Mouse (Mus musculus): ENCODE measurements around the gene Faf1.

Gene Faf1

DNA sequence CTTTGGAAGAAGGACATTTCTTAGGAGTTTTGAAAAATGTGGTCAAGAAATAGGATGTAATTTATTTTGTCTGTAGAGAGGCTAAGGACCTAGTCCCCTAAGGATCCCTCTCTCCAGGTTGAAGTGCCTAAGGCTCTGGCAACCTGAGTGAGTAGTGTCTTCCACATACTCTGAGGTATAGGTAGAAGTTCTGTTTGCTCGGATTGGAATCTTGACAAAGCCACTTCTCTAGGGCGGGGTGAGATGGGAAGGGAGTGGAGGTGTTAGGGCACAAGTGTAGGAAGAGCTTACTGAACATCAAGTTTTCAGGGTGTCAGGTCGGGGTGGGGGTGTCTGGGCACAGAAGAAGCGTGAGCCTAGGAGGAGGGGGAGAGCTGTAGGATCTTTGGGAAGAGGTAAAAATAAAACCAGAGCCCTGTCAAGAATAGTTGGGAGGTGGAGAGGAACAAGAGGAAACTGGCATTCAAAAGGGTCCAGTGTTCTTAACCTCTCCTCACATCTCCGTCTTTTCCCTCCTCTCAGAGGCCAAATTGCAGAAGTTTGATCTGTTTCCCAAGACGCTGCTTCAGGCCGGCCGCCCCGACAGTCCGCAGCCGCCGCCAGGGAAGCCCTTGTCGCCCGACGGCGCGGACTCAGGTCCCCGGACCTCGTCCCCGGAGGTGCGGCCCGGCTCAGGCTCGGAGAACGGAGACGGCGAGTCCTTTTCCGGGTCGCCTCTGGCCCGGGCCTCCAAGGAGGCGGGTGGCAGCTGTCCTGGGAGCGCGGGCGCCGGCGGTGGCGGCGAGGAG lies 304.9 kb downstream of the Faf1 start:
- DNase-seq = no peak

DNA sequence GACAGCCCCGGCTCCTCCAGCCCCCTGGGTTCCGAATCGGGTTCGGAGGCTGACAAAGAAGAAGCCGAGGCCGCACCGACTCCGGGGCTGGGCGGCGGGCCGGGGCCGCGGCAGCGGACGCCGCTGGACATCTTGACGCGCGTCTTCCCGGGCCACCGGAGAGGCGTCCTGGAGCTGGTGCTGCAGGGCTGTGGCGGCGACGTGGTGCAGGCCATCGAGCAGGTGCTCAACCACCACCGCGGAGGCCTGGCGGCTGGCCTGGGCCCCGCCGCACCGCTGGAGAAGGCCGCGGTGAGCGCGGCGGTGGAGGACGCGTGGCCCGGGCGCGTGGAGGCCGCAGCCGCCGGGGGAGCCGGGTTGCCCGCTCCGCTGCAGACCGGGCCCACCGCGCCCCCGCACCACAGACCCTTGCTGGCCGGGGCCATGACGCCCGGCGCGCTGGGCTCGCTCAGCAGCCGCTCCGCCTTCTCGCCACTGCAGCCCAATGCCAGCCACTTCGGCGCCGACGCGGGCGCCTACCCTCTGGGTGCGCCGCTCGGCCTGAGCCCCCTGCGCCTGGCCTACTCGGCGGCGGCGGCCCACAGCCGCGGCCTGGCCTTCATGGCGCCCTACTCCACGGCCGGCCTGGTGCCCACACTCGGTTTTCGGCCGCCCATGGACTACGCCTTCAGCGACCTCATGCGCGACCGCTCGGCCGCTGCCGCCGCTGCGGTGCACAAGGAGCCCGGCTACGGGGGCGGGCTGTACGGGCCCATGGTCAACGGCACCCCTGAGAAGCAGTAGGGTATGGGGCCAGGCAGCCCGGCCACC lies 305.7 kb downstream of the Faf1 start:
- DNase-seq = no peak

DNA sequence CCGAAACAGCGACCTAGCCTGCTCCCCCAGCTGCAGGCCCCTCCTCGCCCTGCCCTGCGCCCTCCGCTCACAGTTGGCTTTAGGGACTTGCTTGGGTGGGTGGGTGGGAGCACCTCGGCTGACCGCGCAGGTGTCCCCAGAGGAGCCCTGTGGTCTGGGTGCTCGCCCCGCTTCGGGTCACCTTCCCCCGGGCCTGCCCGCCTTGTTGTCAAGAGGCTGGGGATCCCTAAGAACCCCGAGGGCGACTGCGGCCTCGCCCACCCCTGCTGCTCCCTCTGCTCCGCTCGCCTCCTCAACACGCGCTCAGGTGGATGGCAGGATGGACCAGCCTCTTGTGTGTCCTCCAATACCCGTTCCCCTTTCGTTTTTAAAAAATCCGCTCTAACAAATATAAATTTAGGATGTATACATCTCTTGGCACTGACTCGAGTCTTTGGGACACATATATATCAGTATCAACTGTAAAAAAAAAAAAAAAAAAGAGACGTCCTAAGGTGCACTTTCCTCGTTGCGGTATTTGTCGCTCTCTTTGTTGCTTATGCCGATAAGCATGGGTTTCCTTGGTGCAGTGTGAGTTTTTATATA lies 306.4 kb downstream of the Faf1 start:
- DNase-seq = no peak

DNA sequence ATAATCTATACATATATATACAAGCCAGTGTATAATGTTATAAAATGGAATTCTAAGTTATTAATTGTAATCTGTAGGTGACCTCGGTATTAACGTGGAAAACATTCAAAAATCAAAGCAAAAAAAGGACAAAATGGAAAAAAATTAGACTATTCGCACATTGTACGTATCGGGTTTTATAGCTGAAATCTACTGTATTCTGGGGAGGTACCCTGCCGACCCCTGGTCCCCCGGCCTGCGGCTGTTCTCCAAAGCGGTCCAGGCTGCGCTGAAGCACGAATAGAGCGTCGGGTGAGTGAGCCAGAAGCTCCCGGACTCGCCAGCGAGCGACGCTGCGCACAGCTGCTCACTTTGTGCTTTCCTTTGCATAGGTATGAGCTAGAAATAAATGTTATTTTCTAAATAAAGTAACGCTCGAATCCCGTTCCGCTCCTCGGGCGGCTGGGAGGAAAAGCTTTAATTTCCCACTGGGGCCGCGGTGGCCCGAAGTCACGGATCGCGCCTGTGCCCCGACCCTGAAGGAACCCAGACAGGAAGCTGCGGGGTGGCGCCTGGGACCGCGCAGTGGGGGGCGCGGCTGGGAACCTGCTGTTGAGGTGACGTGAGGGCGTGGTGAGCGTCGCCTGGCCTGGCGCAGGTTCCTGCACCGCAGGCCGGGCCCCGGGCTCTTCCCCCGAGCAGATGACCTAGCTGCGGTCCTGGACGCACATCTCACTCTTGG lies 307.1 kb downstream of the Faf1 start:
- DNase-seq = no peak

DNA sequence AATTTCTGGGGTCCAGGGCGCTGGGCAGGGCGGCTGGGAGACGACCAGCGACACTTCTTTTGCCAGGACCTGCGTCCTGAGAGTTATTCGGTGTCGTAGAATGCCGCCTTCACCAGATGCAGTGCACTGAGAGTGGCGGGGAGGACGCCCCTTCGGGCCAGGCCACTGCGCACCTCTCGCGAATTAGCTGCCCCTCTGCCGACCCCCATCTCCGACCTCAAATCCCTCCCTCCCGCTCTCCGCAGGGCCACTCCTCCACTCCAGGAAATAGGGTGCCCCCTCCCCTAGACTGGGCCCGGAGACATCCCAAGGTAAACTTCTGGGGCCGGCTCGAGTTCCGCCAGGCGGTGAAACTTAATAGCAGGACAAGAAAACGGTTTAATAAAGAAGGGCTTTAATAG lies 307.6 kb downstream of the Faf1 start:
- no peak for DNase-seq

DNA sequence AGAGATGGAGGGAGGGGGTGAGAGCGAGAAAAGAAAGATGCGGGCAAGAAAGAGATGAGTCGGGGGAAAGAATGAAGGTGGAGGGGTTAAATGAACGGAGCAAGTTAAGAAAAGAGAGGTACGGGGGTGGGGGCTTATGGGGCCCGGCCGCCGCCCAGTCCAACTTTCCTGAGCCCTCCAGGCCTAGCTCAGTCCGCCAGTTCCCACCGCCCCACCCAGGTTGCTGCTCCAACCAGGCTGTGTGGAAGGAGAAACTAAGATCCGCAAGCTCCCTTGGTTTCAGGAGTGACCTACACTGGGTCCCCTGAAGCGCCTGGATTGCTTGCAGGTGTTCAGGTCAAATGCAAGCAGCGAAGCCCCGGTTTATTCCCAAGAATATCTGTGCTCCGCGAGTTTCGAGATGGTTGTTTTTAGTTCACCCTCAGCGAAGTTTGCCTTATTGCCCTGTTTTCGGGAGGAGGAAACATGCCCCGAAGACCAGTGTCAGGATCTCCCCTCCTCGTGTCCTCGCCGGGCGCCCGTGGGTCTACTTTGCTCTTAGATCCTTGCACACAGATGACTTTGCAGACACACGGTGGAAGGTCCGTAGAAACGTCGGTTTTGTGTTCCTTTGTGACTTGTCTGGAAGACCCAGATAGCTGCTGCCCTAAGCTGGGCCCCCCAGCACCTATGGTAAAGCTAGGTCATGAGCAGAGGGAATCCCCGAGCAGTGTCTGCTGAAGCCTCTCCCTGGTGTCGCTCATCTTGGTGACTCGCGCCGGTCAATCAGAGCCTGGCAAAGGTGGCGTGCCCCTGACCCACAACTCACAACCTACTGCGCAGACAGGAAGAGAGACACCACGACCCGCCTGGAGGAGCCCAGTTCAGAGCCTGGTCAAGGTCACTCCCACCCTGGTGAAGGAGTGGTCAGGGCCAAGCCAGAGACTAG lies 308.4 kb downstream of the Faf1 start:
- DNase-seq = no peak

DNA sequence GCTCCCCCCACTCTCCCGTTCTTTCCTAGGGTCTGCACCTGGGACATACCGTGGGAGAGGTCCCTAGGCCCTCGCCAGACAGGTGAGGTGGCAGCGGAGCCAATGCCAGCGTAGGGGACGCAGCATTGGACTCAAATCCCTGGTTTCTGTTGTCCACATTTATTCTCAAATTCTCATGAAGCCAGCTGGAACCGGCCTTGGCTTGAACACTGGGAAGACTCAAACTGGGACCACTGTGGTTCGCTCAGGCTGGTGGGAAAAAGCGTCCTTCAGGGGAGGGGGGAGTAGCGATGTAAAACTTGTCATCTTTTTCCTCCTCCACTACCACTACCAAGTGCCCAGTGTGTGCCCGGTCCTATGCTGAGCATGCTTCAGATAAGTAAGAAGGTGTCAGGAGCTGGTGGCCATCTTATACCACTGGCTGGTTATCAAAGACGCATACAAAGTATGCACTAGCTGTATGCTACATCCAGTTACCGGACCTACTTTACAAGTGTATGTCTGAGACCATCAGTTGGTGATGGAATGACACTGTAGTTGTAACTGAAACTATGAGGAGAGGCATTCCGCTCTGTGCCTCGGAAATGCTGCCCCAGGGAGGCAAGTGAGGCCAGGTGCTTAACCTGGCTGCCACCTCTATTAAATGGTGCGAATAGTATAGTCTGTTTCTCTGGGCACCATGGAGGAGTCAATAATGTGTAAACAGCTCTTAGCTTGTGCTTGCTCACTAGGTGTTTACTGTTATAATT lies 309.2 kb downstream of the Faf1 start:
- DNase-seq = no peak

DNA sequence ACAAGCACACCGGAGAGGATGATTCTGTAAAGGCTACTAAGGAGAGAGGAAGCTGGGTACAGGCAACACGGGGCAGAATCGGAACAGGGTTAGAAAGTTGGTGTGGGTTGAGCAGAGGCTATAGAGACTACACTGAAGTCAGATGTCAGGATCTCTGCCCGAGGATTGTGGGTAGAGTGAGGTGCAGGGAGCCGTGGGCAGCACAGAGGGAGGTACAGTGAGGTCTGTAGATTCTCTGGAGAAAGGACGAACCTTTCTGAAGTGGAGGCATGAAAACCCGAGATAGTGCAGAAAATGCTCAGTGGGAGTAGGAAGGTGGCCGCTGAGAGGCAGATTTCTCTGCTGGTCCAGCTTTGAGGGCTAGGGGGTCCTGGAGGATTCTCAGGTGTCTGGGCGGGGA lies 309.9 kb downstream of the Faf1 start:
- no peak for DNase-seq

DNA sequence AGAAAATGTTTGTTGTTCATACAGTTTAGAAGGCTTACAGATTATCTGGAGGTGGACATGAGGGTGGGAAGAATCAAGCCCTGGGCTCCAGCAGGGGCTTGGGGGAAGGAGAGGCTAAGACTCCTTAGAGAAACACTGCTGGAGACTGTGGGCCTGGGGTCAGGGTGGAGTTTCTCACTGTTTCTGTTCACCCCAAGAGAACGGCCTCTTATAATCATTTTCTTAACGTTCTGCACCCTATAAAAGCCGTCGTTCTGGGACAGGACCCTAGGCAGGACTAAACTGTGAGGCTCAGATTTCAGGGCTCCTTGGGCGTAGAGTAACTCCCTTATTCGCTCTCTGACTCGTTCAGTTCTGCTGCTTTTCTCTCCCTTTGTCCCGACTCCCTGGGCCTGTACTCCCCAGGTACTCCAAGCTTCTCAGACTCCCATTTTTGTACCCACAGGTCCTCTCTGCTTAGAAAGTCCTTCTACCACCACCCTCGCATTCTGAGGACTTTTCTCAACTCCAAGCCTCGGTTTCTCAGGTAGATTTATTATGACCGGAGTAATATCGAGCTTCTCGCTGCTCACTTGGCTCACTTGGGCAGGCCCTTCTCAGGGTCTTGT lies 310.5 kb downstream of the Faf1 start:
- no peak for DNase-seq

DNA sequence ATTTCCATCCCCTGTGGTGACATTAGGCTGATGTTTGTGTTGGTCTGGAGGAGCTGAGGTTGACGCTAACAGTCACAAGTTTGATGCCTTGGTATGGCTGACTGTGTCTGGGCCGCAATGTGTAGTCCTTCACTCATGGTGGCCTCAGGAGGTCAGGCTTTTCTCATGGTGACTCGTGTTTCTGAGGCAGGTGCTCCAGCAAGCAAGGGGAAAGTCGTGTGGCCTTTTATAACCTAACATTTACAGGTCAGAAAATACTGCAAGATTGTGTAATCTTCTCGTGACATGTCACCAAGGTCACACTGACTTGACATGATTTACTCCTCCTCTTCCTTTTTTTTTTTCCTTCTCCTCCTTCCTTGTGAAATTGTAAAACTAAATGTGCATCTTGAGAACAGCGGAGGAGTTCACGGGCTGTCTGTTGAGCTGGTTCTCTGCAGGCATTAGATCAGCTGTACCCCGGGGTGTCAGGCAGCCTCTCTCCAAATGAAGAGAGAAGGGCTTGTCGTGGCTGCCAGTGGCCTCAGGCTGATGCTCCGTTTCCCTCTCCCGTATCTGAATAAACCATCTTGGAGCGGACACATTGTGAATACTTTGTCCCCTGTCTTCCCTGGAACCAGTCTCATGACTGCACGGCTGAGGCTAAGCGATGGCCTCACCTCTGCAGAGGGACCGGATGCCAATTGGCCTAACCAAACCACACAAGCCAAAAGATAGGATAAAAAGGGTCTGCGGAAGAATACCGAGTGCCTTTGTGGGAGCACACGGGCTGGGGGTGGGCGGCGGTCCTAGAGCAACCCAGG lies 311.4 kb downstream of the Faf1 start:
- DNase-seq = no peak

DNA sequence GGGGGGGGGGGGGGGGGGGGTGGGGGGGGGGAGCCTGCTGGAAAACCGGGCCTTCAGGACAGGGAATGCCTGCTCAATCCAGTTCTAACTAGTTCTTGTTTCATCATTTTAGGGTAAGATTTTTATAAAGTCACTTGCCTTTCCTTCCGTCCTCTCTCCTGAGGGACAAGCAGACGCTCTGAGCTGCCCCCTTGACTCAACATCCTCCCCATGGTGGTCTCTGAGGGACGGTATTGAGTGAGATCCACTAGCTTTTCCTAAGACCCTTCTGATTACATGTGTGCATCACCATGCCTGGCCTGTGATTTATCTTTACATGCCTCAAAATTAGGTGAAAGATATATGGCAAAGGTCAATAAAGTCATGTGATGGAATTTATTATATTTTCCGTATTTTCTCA lies 312.0 kb downstream of the Faf1 start:
- DNase-seq = no peak

DNA sequence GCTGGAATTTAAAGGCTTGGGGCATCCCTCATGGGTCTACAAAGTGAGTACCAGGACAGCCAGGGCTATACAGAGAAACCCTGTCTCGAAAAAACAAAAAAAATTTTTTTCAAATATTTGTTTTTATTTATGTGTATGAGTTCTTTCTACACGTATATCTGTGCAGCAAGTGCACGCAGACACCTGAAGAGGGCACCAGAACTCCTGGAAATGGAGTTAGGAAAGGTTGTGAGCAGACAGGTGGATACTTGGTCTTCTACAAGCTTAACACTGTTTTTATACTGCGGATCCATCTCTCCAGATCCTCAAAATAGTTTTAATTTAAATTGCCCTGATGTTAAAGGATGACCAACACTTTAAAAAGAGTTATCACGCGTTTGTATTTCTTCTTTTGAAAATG lies 312.8 kb downstream of the Faf1 start:
- no peak for DNase-seq

DNA sequence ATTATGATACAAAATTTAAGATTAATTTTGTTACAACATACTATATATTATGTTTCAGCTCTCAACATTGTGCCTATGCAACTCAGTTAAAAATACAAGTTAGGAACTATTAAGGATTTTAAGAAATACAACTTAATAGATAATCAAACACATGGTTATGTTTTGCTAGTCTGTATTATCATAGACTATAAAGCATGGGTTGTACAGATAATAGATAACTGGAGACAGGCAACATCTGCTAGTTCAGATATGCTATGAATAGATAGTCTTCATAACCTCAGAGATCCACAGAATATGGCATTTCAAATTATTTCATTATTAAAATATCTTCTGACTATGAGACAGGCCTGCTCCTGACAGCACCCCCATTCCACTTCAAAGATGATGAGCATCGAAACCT lies 329.7 kb downstream of the Faf1 start:
- DNase-seq = no peak

Data from cerebellum, postnatal 25 days (tissue).